Mouse (Mus musculus) layer of hippocampus, adult 8-10 months (tissue): ENCODE data around the gene Omg. TPM values are rescaled to one million over a fixed set of nuclear protein-coding genes. Genes with fewer than 3 reads are reported as not detected.

Source experiments
- DNase-seq, 2 experiments: peaks; one replicate each; pipeline ENCODE4 v3.0.0; 2022; ENCODE audit warnings: low spot score in 2 of 2
- total RNA-seq, 4 experiments: library from RNA; stranded (reverse); gene quantifications; 2 replicates each; pipeline ENCODE4 v1.2.4; 2022

Omg gene
- 10 to 100 TPM; 80.6 to 97.9 (median 89.5) TPM for total RNA-seq

- peak; percentile 68 to 75 for DNase-seq
Observed at GRCm38 (mm10) chr11:79503845-79504244, at the start of gene Omg. Gene Omg (minus strand): TSS chr11:79504084.

GRCm38 (mm10) chr11:79552622-79553021 lies 48.7 kb upstream of the Omg start:
- no peak for DNase-seq

GRCm38 (mm10) chr11:79536293-79536692 lies 32.4 kb upstream of the Omg start:
- DNase-seq, result no peak

GRCm38 (mm10) chr11:79535554-79535953 lies 31.7 kb upstream of the Omg start:
- DNase-seq, result no peak

- DNase-seq, result peak; percentile 28 to 35
Observed at GRCm38 (mm10) chr11:79533950-79534690, 30.2 kb upstream of the Omg start.

- no peak for DNase-seq
Observed at GRCm38 (mm10) chr11:79533311-79533710, 29.4 kb upstream of the Omg start.

GRCm38 (mm10) chr11:79531485-79531884 lies 27.6 kb upstream of the Omg start:
- no peak for DNase-seq

GRCm38 (mm10) chr11:79530774-79531173 lies 26.9 kb upstream of the Omg start:
- DNase-seq, result no peak

- DNase-seq, result peak; percentile 22 to 47
Observed at GRCm38 (mm10) chr11:79530333-79530761, 26.5 kb upstream of the Omg start, which contains the start of the genes Evi2 and Evi2a. Gene Evi2 (minus strand): TSS chr11:79530589. Gene Evi2a (minus strand): TSS chr11:79530609.

GRCm38 (mm10) chr11:79529736-79530135 lies 25.9 kb upstream of the Omg start:
- no peak for DNase-seq

- DNase-seq, result no peak
Observed at GRCm38 (mm10) chr11:79529226-79529625, 25.3 kb upstream of the Omg start.

GRCm38 (mm10) chr11:79528601-79529000 lies 24.7 kb upstream of the Omg start:
- DNase-seq, result no peak

GRCm38 (mm10) chr11:79527739-79528384 lies 24.0 kb upstream of the Omg start:
- no peak for DNase-seq

GRCm38 (mm10) chr11:79527015-79527738 lies 23.3 kb upstream of the Omg start:
- DNase-seq, result no peak

GRCm38 (mm10) chr11:79526549-79526948 lies 22.7 kb upstream of the Omg start:
- DNase-seq, result no peak

GRCm38 (mm10) chr11:79524310-79524575 lies 20.4 kb upstream of the Omg start:
- DNase-seq, result no peak

- no peak for DNase-seq
Observed at GRCm38 (mm10) chr11:79523560-79524309, 19.9 kb upstream of the Omg start, which contains the start of gene Evi2b. Gene Evi2b (minus strand): TSS chr11:79523762.

GRCm38 (mm10) chr11:79522944-79523343 lies 19.1 kb upstream of the Omg start:
- no peak for DNase-seq

GRCm38 (mm10) chr11:79521930-79522329 lies 18.0 kb upstream of the Omg start:
- DNase-seq, result no peak

GRCm38 (mm10) chr11:79520772-79521171 lies 16.9 kb upstream of the Omg start:
- DNase-seq, result no peak

GRCm38 (mm10) chr11:79519878-79520291 lies 16.0 kb upstream of the Omg start:
- no peak for DNase-seq

- DNase-seq, result no peak
Observed at GRCm38 (mm10) chr11:79519299-79519698, 15.4 kb upstream of the Omg start.
